ENCODE assay signal across 10 mouse cellular contexts in the genomic region with DNA sequence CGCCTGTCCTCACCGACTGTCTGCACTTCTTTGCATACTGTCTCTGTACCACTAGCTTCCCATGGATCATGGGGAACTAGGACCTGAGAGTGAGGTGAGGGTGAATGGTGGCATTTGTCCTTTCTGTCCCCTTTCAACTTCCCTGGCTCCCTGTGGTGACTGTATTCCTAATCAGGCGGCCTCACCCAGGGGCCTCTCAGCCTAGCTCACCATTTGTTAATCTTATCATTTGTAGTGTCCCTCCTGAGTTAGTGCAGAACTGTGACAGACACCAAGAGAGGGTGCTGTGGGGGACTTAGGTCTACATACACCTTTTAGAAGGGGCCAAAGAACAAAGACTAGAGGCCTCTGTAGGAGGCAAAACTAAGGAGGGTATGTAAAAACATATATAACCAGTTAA.
DNase-seq lines count a peak whose midpoint lies in the region; ATAC-seq and TF ChIP-seq lines count a peak whose summit lies in the region.
"Had no signal": no experiment of that assay in that cellular context is flagged by ENCODE, and none has a peak within 500 bp of the region (broad histone marks: within the 10 kb centered on the region; RNA-seq: fewer than 3 reads in every experiment).

No protein-coding gene starts in this region.

- TF ChIP-seq POLR2A in cortical plate, adult 2 months (IDR thresholded peaks at IDR 0.05; ENCODE audit: extremely low read depth, insufficient read depth, low read length) = no peak
- TF ChIP-seq POLR2A in myocyte (IDR thresholded peaks at IDR 0.05; ENCODE audit: insufficient read length, low read depth) = no peak

- peaks cover 66% of the 10 kb centered on the region for H3K36me3 ChIP-seq in limb, embryonic 10.5 days
- H3K36me3 ChIP-seq in myocyte (ENCODE audit: control insufficient read depth, insufficient read depth) = no peaks in the 10 kb centered on the region
- H3K36me3 ChIP-seq in lung, postnatal 0 days (ENCODE audit: insufficient read depth, low read length) = peaks cover 10% of the 10 kb centered on the region; the same call in 1 of the 2 replicates

- no peak overlapping the region for H3K4me3 ChIP-seq in left cerebral cortex, adult 2 months
- H3K4me3 ChIP-seq in cortical plate, adult 2 months (ENCODE audit: insufficient read depth, low read length) = no peak overlapping the region
- H3K4me3 ChIP-seq in limb, embryonic 10.5 days = no peak overlapping the region
- H3K4me3 ChIP-seq in myocyte = peak overlapping the region; percentile 25
- no peak overlapping the region for H3K4me3 ChIP-seq in lung, postnatal 0 days (ENCODE audit: low read depth, low read length)
- H3K4me3 ChIP-seq: embryonic facial prominence, embryonic 12.5 days had no signal

- no peak for TF ChIP-seq EP300 in lung, postnatal 0 days (IDR thresholded peaks at IDR 0.05)

- H3K27ac ChIP-seq in left cerebral cortex, adult 2 months = peak overlapping the region; percentile 90
- peak overlapping the region; percentile 54 for H3K27ac ChIP-seq in cortical plate, adult 2 months (ENCODE audit: insufficient read depth, low read length)
- H3K27ac ChIP-seq in limb, embryonic 10.5 days = 0 out of 2 replicates have a peak overlapping the region, but pooled peaks have one; percentile 25
- no peak overlapping the region for H3K27ac ChIP-seq in lung, postnatal 0 days (ENCODE audit: low read length)
- H3K27ac ChIP-seq: embryonic facial prominence, embryonic 12.5 days; hindbrain, embryonic 14.5 days had no signal

- H3ac ChIP-seq in myocyte (ENCODE audit: control insufficient read depth, insufficient read length) = no peak overlapping the region

- DNase-seq in left cerebral cortex, adult 2 months (ENCODE audit: extremely low spot score in 1 of 2, low spot score in 2 of 2) = no peak
- no peak for DNase-seq in left cerebral cortex, postnatal 4 days
- no peak for DNase-seq in limb, embryonic 10.5 days (ENCODE audit: low spot score)
- no peak for DNase-seq in adrenal gland, adult 2 months
- DNase-seq in embryo, embryonic 10 days (ENCODE audit: low spot score) = no peak
- no peak for DNase-seq in lung, postnatal 0 days (ENCODE audit: low spot score)

- WGBS in limb, embryonic 10.5 days = 67% methylated on average over 3 of the region's 3 CpGs
- 83% methylated on average over 3 of the region's 3 CpGs for WGBS in lung, postnatal 0 days

- H3K4me1 ChIP-seq in cortical plate, adult 2 months (ENCODE audit: control insufficient read depth, insufficient read depth, low read length) = peaks cover 8% of the 10 kb centered on the region
- H3K4me1 ChIP-seq in limb, embryonic 10.5 days = peaks cover 4% of the 10 kb centered on the region; the same call in 1 of the 2 replicates
- no peaks in the 10 kb centered on the region; the same call in 1 of the 2 replicates for H3K4me1 ChIP-seq in lung, postnatal 0 days (ENCODE audit: insufficient read depth, low read depth, low read length)

- no peaks in the 10 kb centered on the region for H3K9me3 ChIP-seq in limb, embryonic 10.5 days (replicated peaks)
- H3K9me3 ChIP-seq in lung, postnatal 0 days (ENCODE audit: low read length) = no peaks in the 10 kb centered on the region
- H3K9me3 ChIP-seq: embryonic facial prominence, embryonic 12.5 days had no signal

- no peak overlapping the region for H3K9ac ChIP-seq in lung, postnatal 0 days (replicated peaks; ENCODE audit: low read depth)
- H3K9ac ChIP-seq: embryonic facial prominence, embryonic 12.5 days; hindbrain, embryonic 14.5 days had no signal

- peak overlapping the region; percentile 99 for H3K4me2 ChIP-seq in myocyte (ENCODE audit: low read depth)
- H3K4me2 ChIP-seq in lung, postnatal 0 days (replicated peaks; ENCODE audit: low read depth, low read length) = no peak overlapping the region
- H3K4me2 ChIP-seq: embryonic facial prominence, embryonic 12.5 days; hindbrain, embryonic 14.5 days had no signal

- no peaks in the 10 kb centered on the region for H3K27me3 ChIP-seq in limb, embryonic 10.5 days (ENCODE audit: low read depth, poor library complexity, severe bottlenecking)
- H3K27me3 ChIP-seq in myocyte (ENCODE audit: control insufficient read depth, insufficient read depth, insufficient read length) = no peaks in the 10 kb centered on the region
- no peaks in the 10 kb centered on the region for H3K27me3 ChIP-seq in lung, postnatal 0 days (replicated peaks; ENCODE audit: insufficient read depth, low read length)
- H3K27me3 ChIP-seq: embryonic facial prominence, embryonic 12.5 days had no signal

- no peak for ATAC-seq in lung, postnatal 0 days

- intact Hi-C loops in left cerebral cortex, adult 2 months (cut with DNase I) = loop anchor here (5.0 kb wide), 1 partner anchor 138 kb away; no protein-coding TSS in a partner anchor
- intact Hi-C loops in left cerebral cortex, postnatal 4 days (cut with DNase I) = no loop called here

- H3K79me2 ChIP-seq in myocyte (ENCODE audit: control insufficient read depth, insufficient read depth) = no peaks in the 10 kb centered on the region

- no peak for TF ChIP-seq CTCF in left cerebral cortex, adult 2 months (IDR thresholded peaks at IDR 0.05)
- TF ChIP-seq CTCF in cortical plate, adult 2 months (IDR thresholded peaks at IDR 0.05; ENCODE audit: extremely low read depth, insufficient read depth, low read length) = no peak
- no peak for TF ChIP-seq CTCF in lung, postnatal 0 days (IDR thresholded peaks at IDR 0.05)

TF ChIP-seq in myocyte, 11 proteins besides CTCF, POLR2A, EP300 and RAD21:
- no peak for TF ChIP-seq MYOD1 (IDR thresholded peaks at IDR 0.05; ENCODE audit: control insufficient read depth in 1 of 3, insufficient read length in 2 of 3, low read depth in 2 of 3)
- no peak for TF ChIP-seq CEBPB (IDR thresholded peaks at IDR 0.05; ENCODE audit: insufficient read depth, poor library complexity, severe bottlenecking)
- TF ChIP-seq TCF3 (IDR thresholded peaks at IDR 0.05; ENCODE audit: insufficient read length, low read depth) = no peak
- TF ChIP-seq SRF (IDR thresholded peaks at IDR 0.05; ENCODE audit: control insufficient read depth, insufficient read length, low read depth) = no peak
